Mouse (Mus musculus): ENCODE data around the gene Fastkd5.

DNA sequence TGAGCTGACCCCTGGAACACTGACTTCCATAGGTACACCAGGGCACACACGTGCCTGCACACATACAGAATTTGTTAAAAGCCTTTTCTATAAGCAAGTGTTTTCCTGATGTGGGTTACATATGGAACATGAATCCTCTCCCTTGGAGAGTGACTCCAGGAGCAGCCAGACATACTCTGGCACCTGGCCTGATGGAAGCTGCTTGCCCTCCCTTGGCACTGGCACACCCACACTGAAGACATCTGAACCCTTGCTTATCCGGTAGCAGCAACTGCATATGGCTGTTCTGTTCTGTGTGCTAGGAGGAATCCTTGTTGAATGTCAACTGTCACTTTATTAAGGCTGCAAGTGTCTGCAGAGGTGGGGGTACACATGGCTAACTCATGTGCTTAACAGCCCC, 38.8 kb downstream of the Fastkd5 start:
- no peak for TF ChIP-seq POLR2A (IDR thresholded peaks at IDR 0.05; ENCODE audit: low read depth, low read length)
- no peak for TF ChIP-seq CTCF (IDR thresholded peaks at IDR 0.05; ENCODE audit: extremely low read depth, insufficient read depth, insufficient read length, insufficient replicate concordance)

All from spleen, adult 2 months (tissue).